Comparison of ENCODE assay signal across 8 mouse cellular contexts in genomic region chr13:112987532-112987943, GRCm38 (mm10). TPM values are rescaled to one million over a fixed set of nuclear protein-coding genes. Genes with fewer than 3 reads are reported as not detected.
DNase-seq lines count a peak whose midpoint lies in the region; ATAC-seq and TF ChIP-seq lines count a peak whose summit lies in the region.

Gene Ccno, plus strand, starts transcription at chr13:112987802.

- ATAC-seq in hindbrain, embryonic 11.5 days (ENCODE audit: low FRiP score): peak; percentile 92
- peak; percentile 99 for ATAC-seq in lung, postnatal 0 days

- peaks cover 66% of the 10 kb centered on the region for H3K27me3 ChIP-seq in hindbrain, embryonic 11.5 days (ENCODE audit: control insufficient read depth, insufficient read depth, low read length)
- peaks cover 42% of the 10 kb centered on the region for H3K27me3 ChIP-seq in lung, postnatal 0 days (replicated peaks; ENCODE audit: insufficient read depth, low read length)

- peak within 1 kb of the TSS; percentile 42 for H3K4me3 ChIP-seq in hindbrain, embryonic 11.5 days (ENCODE audit: low read depth, low read length)
- H3K4me3 ChIP-seq in lung, postnatal 0 days (ENCODE audit: low read depth, low read length): peak within 1 kb of the TSS; percentile 42

- peaks cover 16% of the 10 kb centered on the region for H3K4me1 ChIP-seq in hindbrain, embryonic 11.5 days (replicated peaks; ENCODE audit: control insufficient read depth, insufficient read depth, low read length)
- peaks cover 26% of the 10 kb centered on the region for H3K4me1 ChIP-seq in lung, postnatal 0 days (ENCODE audit: insufficient read depth, low read depth, low read length)

- DNase-seq in NIH3T3 (ENCODE audit: low read depth): peak; percentile 97
- DNase-seq in cerebellum, postnatal 10 days: peak; percentile 90 to 96
- DNase-seq in frontal cortex, postnatal 10 days (ENCODE audit: low spot score in 2 of 2): peak; percentile 93 to 95
- DNase-seq in hindbrain, embryonic 11.5 days (ENCODE audit: low spot score): peak; percentile 89
- DNase-seq in layer of hippocampus, postnatal 10 days (ENCODE audit: low spot score in 2 of 2): peak; percentile 91 to 94
- DNase-seq in lung, postnatal 0 days (ENCODE audit: low spot score): peak; percentile 99
- DNase-seq in ovary, postnatal 36 days (ENCODE audit: low spot score): peak; percentile 96
- DNase-seq in thymus, postnatal 14 days: peak; percentile 97

- WGBS in hindbrain, embryonic 11.5 days: 0% methylated on average over 29 of the region's 47 CpGs
- WGBS in lung, postnatal 0 days: 2% methylated on average over 36 of the region's 47 CpGs

- peak; percentile 34 for TF ChIP-seq CTCF in lung, postnatal 0 days (IDR thresholded peaks at IDR 0.05)

- H3K9me3 ChIP-seq in hindbrain, embryonic 11.5 days (ENCODE audit: control insufficient read depth, low read length): no peaks in the 10 kb centered on the region
- no peaks in the 10 kb centered on the region for H3K9me3 ChIP-seq in lung, postnatal 0 days (ENCODE audit: low read length)

- H3K9ac ChIP-seq in hindbrain, embryonic 11.5 days (ENCODE audit: low read depth, low read length): peak within 1 kb of the TSS; percentile 27; the same call in 1 of the 2 replicates
- H3K9ac ChIP-seq in lung, postnatal 0 days (replicated peaks; ENCODE audit: low read depth): no peak within 1 kb of the TSS; the same call in 1 of the 2 replicates

- H3K36me3 ChIP-seq in hindbrain, embryonic 11.5 days (ENCODE audit: control insufficient read depth, insufficient read depth, low read length): no peaks in the 10 kb centered on the region
- no peaks in the 10 kb centered on the region for H3K36me3 ChIP-seq in lung, postnatal 0 days (ENCODE audit: insufficient read depth, low read length)

- TF ChIP-seq EP300 in lung, postnatal 0 days (IDR thresholded peaks at IDR 0.05): no peak

- peak within 1 kb of the TSS; percentile 93 for H3K4me2 ChIP-seq in hindbrain, embryonic 11.5 days (replicated peaks; ENCODE audit: low read depth, low read length)
- H3K4me2 ChIP-seq in lung, postnatal 0 days (replicated peaks; ENCODE audit: low read depth, low read length): peak within 1 kb of the TSS; percentile 83

- no peak within 1 kb of the TSS for H3K27ac ChIP-seq in hindbrain, embryonic 11.5 days (ENCODE audit: low read depth, low read length)
- H3K27ac ChIP-seq in lung, postnatal 0 days (ENCODE audit: low read length): peak within 1 kb of the TSS; percentile 54

RNA-seq across cellular contexts. Expression of gene Ccno, which starts in this region (rescaled TPM):
- polyA plus RNA-seq in hindbrain, embryonic 11.5 days (2014; fragmentation: Nextera tagmentation; extraction: Ambion mirVana): 2.6 and 5.0 TPM in 2 replicates
- total RNA-seq in layer of hippocampus, postnatal 10 days (2021): 1 to 10 TPM; 1.4 to 1.7 TPM
- polyA plus RNA-seq in lung, postnatal 0 days (2015; fragmentation: Nextera tagmentation; extraction: Ambion mirVana): 6.0 and 6.2 TPM in 2 replicates
